Mouse (Mus musculus): ENCODE results near the gene Jmjd1c. TPM values are rescaled to one million over a fixed set of nuclear protein-coding genes. Genes with fewer than 3 reads are reported as not detected.
A peak's percentile ranks its signal among the peaks of the same experiment; 100 is the strongest.

Jmjd1c gene
- polyA plus RNA-seq, 1 experiment: 32.4 TPM

DNA sequence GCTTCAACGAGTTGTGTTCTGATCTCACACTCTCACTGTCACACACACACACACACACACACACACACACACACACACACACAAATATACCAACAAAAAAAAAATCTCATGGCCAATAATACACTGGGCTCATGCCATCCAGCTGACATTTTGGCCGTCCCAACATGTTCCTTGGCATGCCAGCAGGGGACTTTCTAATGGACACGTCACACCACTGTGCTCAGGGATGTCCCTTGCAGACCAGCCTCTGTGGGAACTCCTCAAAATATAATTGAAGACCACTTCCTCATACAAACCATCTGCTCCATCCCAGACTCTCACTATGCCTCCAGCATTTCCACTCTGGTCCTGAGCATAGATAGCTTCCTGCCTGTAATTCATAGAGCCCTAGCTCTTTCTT lies 29.5 kb upstream of the Jmjd1c start:
- Histone ChIP-seq H3K4me1 (ENCODE audit: control insufficient read depth, insufficient read depth, low read length) (no peaks in the 10 kb centered on the region), H3K27ac (ENCODE audit: insufficient read depth, low read length) (no peak overlapping the region), H3K4me3 (ENCODE audit: insufficient read depth, low read length) (no peak overlapping the region)
- TF ChIP-seq CTCF (IDR thresholded peaks at IDR 0.05; ENCODE audit: extremely low read depth, insufficient read depth, low read length): no peak
- TF ChIP-seq POLR2A (IDR thresholded peaks at IDR 0.05; ENCODE audit: extremely low read depth, insufficient read depth, low read length): no peak

DNA sequence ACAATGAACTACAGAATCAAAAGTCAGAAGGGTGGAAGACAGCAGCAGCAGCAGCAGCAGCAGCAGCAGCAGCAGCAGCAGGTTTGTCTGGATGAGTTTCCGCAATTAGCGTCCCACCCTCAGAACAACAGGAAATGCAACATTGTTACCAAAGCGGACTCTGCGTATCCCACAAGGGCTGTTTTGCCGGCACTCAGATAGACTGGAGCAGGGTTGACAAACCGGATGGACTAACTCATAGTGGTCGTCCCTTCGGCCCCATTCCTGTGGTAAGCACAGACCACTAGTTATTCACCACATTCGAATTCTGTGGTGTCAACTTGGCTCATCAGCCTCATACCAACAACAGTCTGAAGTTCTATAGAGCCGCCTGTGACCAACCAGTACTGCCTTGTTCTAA lies 26.9 kb upstream of the Jmjd1c start:
- Histone ChIP-seq H3K4me1 (ENCODE audit: control insufficient read depth, insufficient read depth, low read length) (peaks cover 8% of the 10 kb centered on the region), H3K27ac (ENCODE audit: insufficient read depth, low read length) (no peak overlapping the region)
- no peak for TF ChIP-seq POLR2A (IDR thresholded peaks at IDR 0.05; ENCODE audit: extremely low read depth, insufficient read depth, low read length)
- TF ChIP-seq CTCF (IDR thresholded peaks at IDR 0.05; ENCODE audit: extremely low read depth, insufficient read depth, low read length): no peak

DNA sequence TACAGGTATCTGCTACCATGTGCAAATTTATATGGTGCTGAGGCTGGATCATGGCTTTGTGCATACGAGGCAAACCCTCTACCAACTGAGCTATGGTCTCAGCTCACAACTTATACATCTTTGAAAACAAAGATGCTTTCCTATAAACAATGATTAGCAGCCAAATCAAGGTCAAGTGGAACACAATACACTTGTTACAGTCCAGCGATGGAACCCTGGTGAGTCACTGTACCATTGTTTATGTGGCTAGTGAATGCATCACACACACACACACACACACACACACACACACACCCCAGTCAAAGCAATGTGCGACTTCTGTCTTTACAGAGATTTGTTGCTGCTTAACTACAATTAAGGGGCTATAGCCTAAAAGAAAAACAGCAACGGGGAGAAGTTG lies 24.5 kb upstream of the Jmjd1c start:
- no peak overlapping the region for H3K27ac ChIP-seq (ENCODE audit: insufficient read depth, low read length)
- H3K4me1 ChIP-seq (ENCODE audit: control insufficient read depth, insufficient read depth, low read length): peaks cover 8% of the 10 kb centered on the region
- H3K4me3 ChIP-seq (ENCODE audit: insufficient read depth, low read length): no peak overlapping the region
- no peak for TF ChIP-seq POLR2A (IDR thresholded peaks at IDR 0.05; ENCODE audit: extremely low read depth, insufficient read depth, low read length)
- TF ChIP-seq CTCF (IDR thresholded peaks at IDR 0.05; ENCODE audit: extremely low read depth, insufficient read depth, low read length): no peak

More for the DNA sequence above, 26.9 kb upstream of the Jmjd1c start:
- no peak overlapping the region for H3K4me3 ChIP-seq (ENCODE audit: insufficient read depth, low read length)

DNA sequence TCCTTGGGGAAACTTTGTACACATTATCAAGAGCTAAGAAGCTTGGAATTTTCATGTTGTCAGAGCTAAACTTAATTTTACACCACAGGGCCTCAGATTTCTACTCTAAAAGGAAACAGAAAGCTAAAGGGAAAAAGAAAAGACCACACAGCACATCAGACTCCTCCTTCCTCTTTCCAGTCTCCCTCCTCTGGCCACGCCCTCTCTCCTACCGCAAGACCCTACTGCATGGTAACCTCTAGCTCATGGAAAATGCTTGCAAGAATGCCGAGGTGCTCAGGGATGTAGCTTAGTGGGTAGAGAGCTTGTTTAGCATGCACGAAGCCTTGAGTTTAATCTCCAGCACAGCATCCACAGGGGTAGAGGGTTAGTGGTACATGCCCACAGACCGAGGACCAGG lies 24.0 kb upstream of the Jmjd1c start:
- peaks cover 11% of the 10 kb centered on the region for H3K4me1 ChIP-seq (ENCODE audit: control insufficient read depth, insufficient read depth, low read length)
- TF ChIP-seq POLR2A (IDR thresholded peaks at IDR 0.05; ENCODE audit: extremely low read depth, insufficient read depth, low read length) (no peak), CTCF (IDR thresholded peaks at IDR 0.05; ENCODE audit: extremely low read depth, insufficient read depth, low read length) (no peak)
- H3K4me3 ChIP-seq (ENCODE audit: insufficient read depth, low read length): no peak overlapping the region
- H3K27ac ChIP-seq (ENCODE audit: insufficient read depth, low read length): no peak overlapping the region

DNA sequence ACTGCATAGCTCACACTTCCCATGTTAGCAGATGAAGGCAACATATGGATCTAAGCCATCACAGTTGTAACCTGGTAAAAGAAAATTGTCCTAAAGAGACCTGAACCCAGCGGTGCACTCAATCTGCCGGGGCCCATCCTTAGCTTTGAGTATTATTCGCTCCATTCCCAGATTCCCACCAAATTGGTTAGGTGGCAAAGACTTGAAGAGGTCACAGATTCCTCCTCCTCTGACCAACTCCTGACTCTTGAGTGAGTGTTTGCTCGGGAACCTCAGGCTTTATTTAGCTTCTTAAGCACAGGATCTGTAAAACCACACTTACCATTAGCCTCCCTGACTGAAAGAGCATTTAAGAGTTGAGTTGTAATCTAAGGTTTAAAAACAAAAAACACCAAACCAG lies 23.3 kb upstream of the Jmjd1c start:
- Histone ChIP-seq H3K4me3 (ENCODE audit: insufficient read depth, low read length) (no peak overlapping the region), H3K27ac (ENCODE audit: insufficient read depth, low read length) (peak overlapping the region; percentile 37; the same call in 1 of the 2 replicates), H3K4me1 (ENCODE audit: control insufficient read depth, insufficient read depth, low read length) (peaks cover 11% of the 10 kb centered on the region)
- TF ChIP-seq CTCF (IDR thresholded peaks at IDR 0.05; ENCODE audit: extremely low read depth, insufficient read depth, low read length): no peak
- TF ChIP-seq POLR2A (IDR thresholded peaks at IDR 0.05; ENCODE audit: extremely low read depth, insufficient read depth, low read length): no peak

DNA sequence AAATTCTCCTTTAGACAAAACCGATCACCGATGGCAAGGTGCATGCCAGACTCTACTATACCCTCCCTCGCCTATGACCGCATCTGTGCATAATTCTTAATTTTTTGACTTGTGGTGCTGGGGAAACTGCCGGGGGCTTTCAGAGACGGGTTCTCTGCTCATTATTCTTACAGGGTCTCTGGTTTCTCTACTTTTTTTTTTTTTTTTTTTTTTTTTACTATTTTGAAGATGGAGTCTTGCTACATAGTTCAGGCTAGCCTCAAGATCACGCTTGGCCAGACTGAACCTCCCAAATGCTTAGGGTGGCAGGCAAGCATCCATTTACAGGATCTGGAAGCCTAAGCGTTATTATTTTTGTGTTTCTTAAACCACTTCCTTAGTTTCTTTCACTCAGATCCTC lies 22.3 kb upstream of the Jmjd1c start:
- Histone ChIP-seq H3K4me3 (ENCODE audit: insufficient read depth, low read length) (no peak overlapping the region), H3K27ac (ENCODE audit: insufficient read depth, low read length) (no peak overlapping the region), H3K4me1 (ENCODE audit: control insufficient read depth, insufficient read depth, low read length) (peaks cover 11% of the 10 kb centered on the region)
- TF ChIP-seq CTCF (IDR thresholded peaks at IDR 0.05; ENCODE audit: extremely low read depth, insufficient read depth, low read length) (no peak), POLR2A (IDR thresholded peaks at IDR 0.05; ENCODE audit: extremely low read depth, insufficient read depth, low read length) (no peak)

DNA sequence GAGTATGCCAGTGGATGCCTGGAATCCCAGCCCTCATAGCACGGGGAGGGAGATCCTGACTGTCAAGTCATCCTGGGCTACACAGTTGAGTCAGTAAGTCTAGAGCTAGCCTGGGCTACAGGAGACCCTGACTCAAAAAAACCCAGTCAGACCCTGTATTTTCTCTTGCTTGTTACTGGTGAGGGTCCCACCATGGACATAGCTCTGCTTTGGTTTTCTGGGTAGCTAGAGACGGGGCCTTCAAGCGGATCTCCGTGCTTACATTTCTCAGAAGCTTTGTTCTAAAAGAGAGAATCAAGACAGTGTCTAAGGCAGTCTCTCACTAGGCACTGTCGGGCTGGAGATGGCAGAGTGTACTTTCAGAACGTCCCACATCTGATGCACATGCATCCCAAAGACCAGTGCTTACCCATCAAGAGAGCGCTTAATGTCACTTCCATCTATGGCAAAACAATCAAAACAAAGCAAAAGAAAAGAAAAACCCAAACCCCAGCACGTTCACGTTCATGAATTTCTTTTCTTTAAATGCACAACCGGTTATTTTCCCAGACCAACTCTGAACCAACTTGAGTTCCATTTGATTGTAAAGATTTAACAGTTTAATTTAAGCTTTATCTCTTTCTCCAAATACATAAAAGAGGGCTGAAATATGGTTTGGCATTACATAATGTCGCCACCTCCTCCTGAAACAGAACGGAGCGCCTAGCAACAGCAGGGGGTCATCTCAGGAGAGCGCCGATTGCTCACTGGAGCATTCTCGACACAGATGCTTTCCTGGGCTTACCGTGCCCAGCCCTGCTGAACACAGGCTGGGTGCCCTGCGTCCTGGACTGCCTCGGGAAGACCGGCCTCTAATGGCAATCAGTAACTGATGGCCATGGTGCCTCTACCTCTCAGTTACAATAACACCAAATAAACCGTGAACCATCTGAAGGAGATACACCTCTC lies 19.7 kb upstream of the Jmjd1c start:
- Histone ChIP-seq H3K4me3 (ENCODE audit: insufficient read depth, low read length) (no peak overlapping the region), H3K4me1 (ENCODE audit: control insufficient read depth, insufficient read depth, low read length) (peaks cover 11% of the 10 kb centered on the region), H3K27ac (ENCODE audit: insufficient read depth, low read length) (peak overlapping the region; percentile 18; the same call in 1 of the 2 replicates)
- TF ChIP-seq CTCF (IDR thresholded peaks at IDR 0.05; ENCODE audit: extremely low read depth, insufficient read depth, low read length): no peak
- no peak for TF ChIP-seq POLR2A (IDR thresholded peaks at IDR 0.05; ENCODE audit: extremely low read depth, insufficient read depth, low read length)

DNA sequence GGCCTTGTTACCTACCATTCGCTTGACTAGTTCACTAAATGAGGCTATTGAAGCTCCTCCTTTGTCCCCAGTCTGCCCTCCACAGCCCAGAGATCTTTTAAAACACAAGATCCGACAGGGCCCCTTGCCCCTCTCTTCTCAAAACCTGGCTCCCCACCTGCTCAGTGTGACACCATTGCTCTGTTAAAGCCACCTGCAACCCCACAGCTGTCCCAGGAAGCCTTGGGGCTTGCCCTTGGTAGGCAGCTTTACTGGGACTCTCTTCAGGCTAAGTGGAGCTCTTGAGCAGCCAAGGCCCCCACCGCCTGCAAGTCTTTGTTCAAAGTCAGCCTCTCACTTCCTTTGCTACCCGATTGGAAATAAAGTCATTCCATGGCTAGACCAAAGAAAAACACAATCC lies 16.9 kb upstream of the Jmjd1c start:
- Histone ChIP-seq H3K4me1 (ENCODE audit: control insufficient read depth, insufficient read depth, low read length) (peaks cover 3% of the 10 kb centered on the region; the same call in 1 of the 2 replicates), H3K27ac (ENCODE audit: insufficient read depth, low read length) (no peak overlapping the region), H3K4me3 (ENCODE audit: insufficient read depth, low read length) (no peak overlapping the region)
- no peak for TF ChIP-seq POLR2A (IDR thresholded peaks at IDR 0.05; ENCODE audit: extremely low read depth, insufficient read depth, low read length)
- TF ChIP-seq CTCF (IDR thresholded peaks at IDR 0.05; ENCODE audit: extremely low read depth, insufficient read depth, low read length): no peak

DNA sequence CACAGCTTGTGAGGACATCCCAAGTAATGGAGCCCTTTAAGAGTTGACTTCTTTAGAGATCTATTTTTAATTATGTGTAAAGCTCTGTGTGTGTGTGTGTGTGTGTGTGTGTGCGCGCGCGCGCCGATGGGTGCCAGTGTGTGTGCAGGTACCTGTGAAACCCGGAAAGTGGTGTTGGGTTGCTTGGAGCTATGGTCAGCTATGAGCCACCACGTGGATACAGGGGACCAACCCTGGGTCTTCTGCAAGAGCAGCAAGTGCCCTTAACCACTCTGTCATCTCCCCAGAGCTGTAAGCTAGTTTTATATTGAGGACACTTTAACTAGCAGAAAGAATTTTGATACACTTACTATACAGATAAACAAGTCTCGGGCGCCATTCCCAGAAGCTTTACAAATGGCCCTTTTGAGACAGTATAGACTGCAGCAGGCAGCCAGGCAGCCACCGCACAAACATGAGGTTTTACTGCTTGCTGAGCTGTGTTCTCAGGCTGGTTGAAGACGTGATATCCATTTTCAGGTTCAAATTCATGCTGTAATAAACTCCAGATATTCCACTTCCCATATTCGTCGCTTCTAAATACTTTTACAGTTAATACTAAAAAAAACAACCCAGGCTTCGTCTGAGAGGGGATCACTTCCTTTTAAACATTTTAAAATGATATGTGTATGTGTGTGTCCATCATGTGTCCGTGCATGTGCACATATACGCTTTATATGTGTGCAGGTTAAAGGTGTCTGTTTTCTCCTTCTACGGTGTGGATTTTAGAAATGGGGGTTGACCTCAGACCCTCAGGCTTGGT lies 14.5 kb upstream of the Jmjd1c start:
- H3K27ac ChIP-seq (ENCODE audit: insufficient read depth, low read length): no peak overlapping the region
- H3K4me3 ChIP-seq (ENCODE audit: insufficient read depth, low read length): no peak overlapping the region
- TF ChIP-seq CTCF (IDR thresholded peaks at IDR 0.05; ENCODE audit: extremely low read depth, insufficient read depth, low read length) (no peak), POLR2A (IDR thresholded peaks at IDR 0.05; ENCODE audit: extremely low read depth, insufficient read depth, low read length) (no peak)
- peaks cover 3% of the 10 kb centered on the region; the same call in 1 of the 2 replicates for H3K4me1 ChIP-seq (ENCODE audit: control insufficient read depth, insufficient read depth, low read length)
